Mouse (Mus musculus) megakaryocyte progenitor cell, adult 5-6 weeks (primary cell): ENCODE data around the gene Styk1. TPM values are rescaled to one million over a fixed set of nuclear protein-coding genes. Genes with fewer than 3 reads are reported as not detected.

ENCODE experiments used
- ATAC-seq: replicated peaks from 2 replicates; pipeline ENCODE4 v1.8.0; 2016; ENCODE audit warnings: mild to moderate bottlenecking, moderate TSS enrichment, inconsistent platforms; ENCODE audit not compliant: poor library complexity
- total RNA-seq, 2 experiments: library from RNA; stranded (forward) in 1 of 2; stranded (reverse) in 1 of 2; fragments of 157-497, 149-512 nt in 1 of 2; fragments of 200-1000 nt in 1 of 2; gene quantifications; 2 replicates each; pipeline versions ENCODE4 v1.2.3 to v1.2.4; 2015 to 2017

Gene Styk1
- total RNA-seq (2015) (0.24 and 0.32 TPM in 2 replicates), total RNA-seq (2017) (0.08 and 0.17 TPM in 2 replicates)

GRCm38 (mm10) chr6:131353352-131353919 is at the start of gene Styk1:
TSS of gene Styk1 (minus strand) at chr6:131353597.
- ATAC-seq, result peak; percentile 87

GRCm38 (mm10) chr6:131403036-131403435 is 49.6 kb upstream of the Styk1 start:
- ATAC-seq, result 0 out of 2 replicates have a peak, but pooled peaks have one; percentile 10

- no peak for ATAC-seq
Measured at GRCm38 (mm10) chr6:131402606-131403005, 49.2 kb upstream of the Styk1 start.

GRCm38 (mm10) chr6:131401259-131401658 is 47.9 kb upstream of the Styk1 start:
- no peak for ATAC-seq

- ATAC-seq, result peak; percentile 68
Measured at GRCm38 (mm10) chr6:131396650-131397049, 43.3 kb upstream of the Styk1 start.

- peak; percentile 84 for ATAC-seq
Measured at GRCm38 (mm10) chr6:131393873-131394660, 40.7 kb upstream of the Styk1 start.

GRCm38 (mm10) chr6:131388040-131389021 is 34.9 kb upstream of the Styk1 start, which contains the start of gene Ybx3:
TSS of gene Ybx3 (minus strand) at chr6:131388476.
- ATAC-seq, result peak; percentile 52

GRCm38 (mm10) chr6:131387221-131388039 is 34.0 kb upstream of the Styk1 start:
- peak; percentile 72 for ATAC-seq

- no peak for ATAC-seq
Measured at GRCm38 (mm10) chr6:131386416-131387019, 33.1 kb upstream of the Styk1 start.

GRCm38 (mm10) chr6:131385469-131385868 is 32.1 kb upstream of the Styk1 start:
- ATAC-seq, result no peak

GRCm38 (mm10) chr6:131383713-131384330 is 30.4 kb upstream of the Styk1 start:
- no peak for ATAC-seq

- ATAC-seq, result no peak
Measured at GRCm38 (mm10) chr6:131382984-131383337, 29.6 kb upstream of the Styk1 start.

GRCm38 (mm10) chr6:131382232-131382983 is 29.0 kb upstream of the Styk1 start:
- no peak for ATAC-seq

- peak; percentile 47 for ATAC-seq
Measured at GRCm38 (mm10) chr6:131378858-131379428, 25.5 kb upstream of the Styk1 start.

- no peak for ATAC-seq
Measured at GRCm38 (mm10) chr6:131377378-131377777, 24.0 kb upstream of the Styk1 start.

GRCm38 (mm10) chr6:131374594-131375340 is 21.4 kb upstream of the Styk1 start:
- no peak for ATAC-seq

GRCm38 (mm10) chr6:131373160-131373559 is 19.8 kb upstream of the Styk1 start:
- no peak for ATAC-seq

- ATAC-seq, result no peak
Measured at GRCm38 (mm10) chr6:131370767-131371166, 17.4 kb upstream of the Styk1 start.
